Mouse (Mus musculus): Measurements from ENCODE around the gene Mapk9. TPM values are rescaled to one million over a fixed set of nuclear protein-coding genes. Genes with fewer than 3 reads are reported as not detected.

Gene Mapk9
- total and polyA plus RNA-seq, 2 experiments from 2014 or later, result 70.4 to 128 TPM

DNA sequence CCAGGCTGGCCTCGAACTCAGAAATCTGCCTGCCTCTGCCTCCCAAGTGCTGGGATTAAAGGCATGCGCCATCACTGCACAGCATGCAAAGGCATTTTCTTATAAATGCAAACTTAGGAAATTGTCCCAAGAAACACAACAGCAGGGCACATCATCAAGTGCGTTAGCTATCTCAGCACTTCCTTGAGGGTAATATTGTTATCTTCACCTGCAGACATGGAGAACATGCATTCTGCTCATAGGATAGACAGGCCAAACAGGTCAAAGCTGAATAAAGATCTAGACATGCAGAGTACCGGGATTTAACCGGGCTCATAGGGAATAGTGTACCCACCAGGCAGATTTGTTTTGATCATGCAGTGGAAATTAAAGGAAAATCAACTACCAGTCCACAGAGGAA is 45.4 kb downstream of the Mapk9 start:
- Histone ChIP-seq H3K4me3 (ENCODE audit: low read depth, low read length) (no peak overlapping the region), H3K27me3 (ENCODE audit: insufficient read depth, low read length) (no peaks in the 10 kb centered on the region), H3K4me1 (ENCODE audit: insufficient read depth, low read length) (no peaks in the 10 kb centered on the region), H3K9ac (replicated peaks; ENCODE audit: low read length, poor library complexity, severe bottlenecking) (no peak overlapping the region), H3K27ac (ENCODE audit: low read depth, low read length) (no peak overlapping the region), H3K36me3 (ENCODE audit: insufficient read depth, low read length) (peaks cover 5% of the 10 kb centered on the region; the same call in 1 of the 2 replicates), H3K9me3 (ENCODE audit: low read length) (no peaks in the 10 kb centered on the region), H3K4me2 (ENCODE audit: low read depth, low read length, poor library complexity, severe bottlenecking) (no peak overlapping the region)
- no peak for ATAC-seq (ENCODE audit: low FRiP score)
- DNase-seq (ENCODE audit: low spot score), result no peak
- TF ChIP-seq CTCF (IDR thresholded peaks at IDR 0.05), result no peak
- WGBS, result 92% methylated on average over 5 of the region's 5 CpGs

DNA sequence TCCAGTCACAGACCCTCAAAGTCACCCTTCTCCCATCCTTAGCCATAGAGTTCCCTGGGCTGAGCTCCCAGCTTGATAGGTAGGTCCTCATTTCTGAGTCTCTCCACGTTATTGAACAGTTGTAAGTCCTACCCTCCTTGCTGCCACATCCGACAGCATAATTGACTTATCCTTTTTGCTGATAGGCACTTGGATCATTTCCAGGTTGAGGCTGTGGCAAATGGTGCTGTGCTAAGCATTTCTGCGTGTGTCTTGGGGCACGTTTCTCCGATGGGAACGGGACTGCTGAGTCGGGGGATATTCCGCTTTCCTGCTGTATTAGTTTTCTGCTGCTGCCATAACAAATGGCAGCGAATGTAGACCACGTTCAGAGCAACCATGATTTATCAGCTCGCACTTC is 47.3 kb downstream of the Mapk9 start:
- no peaks in the 10 kb centered on the region for H3K27me3 ChIP-seq (ENCODE audit: insufficient read depth, low read length)
- peaks cover 2% of the 10 kb centered on the region; the same call in 1 of the 2 replicates for H3K36me3 ChIP-seq (ENCODE audit: insufficient read depth, low read length)
- 70% methylated on average over 11 of the region's 11 CpGs for WGBS
- H3K9ac ChIP-seq (replicated peaks; ENCODE audit: low read length, poor library complexity, severe bottlenecking), result no peak overlapping the region
- H3K4me1 ChIP-seq (ENCODE audit: insufficient read depth, low read length), result no peaks in the 10 kb centered on the region
- DNase-seq (ENCODE audit: low spot score) (no peak), ATAC-seq (ENCODE audit: low FRiP score) (no peak)
- H3K4me3 ChIP-seq (ENCODE audit: low read depth, low read length), result no peak overlapping the region
- no peaks in the 10 kb centered on the region for H3K9me3 ChIP-seq (ENCODE audit: low read length)
- H3K4me2 ChIP-seq (ENCODE audit: low read depth, low read length, poor library complexity, severe bottlenecking), result no peak overlapping the region
- no peak overlapping the region for H3K27ac ChIP-seq (ENCODE audit: low read depth, low read length)
- TF ChIP-seq CTCF (IDR thresholded peaks at IDR 0.05), result no peak

DNA sequence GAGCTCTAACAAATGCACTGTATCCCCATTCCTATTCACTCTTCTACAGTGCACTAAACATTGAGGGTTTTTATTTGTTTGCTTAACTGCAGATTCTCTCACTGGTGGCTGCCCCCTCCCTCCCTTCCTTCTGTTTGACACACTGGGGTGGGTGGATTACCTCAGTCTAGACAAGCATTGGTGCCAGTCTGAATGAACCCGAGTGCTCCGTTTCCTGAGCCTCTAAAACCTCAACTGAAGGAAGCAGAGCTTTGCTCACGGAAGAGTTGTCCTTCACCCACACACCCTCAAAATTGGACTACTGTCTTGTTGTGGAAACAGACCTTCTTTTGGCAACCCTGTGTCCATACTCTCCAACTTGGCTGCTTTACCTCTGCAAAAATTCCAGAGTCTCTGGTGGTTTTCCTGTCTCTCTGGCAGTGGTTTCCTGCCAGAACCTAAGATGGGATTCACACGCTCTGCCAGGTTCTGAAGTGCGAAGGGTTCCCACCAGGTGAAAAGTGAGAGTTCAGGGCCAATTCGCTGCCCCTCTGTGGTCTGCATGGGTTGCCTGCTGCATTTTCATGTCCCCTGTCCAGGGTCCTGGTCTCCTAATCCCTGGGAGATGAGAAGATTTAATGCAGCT is 49.5 kb downstream of the Mapk9 start:
- Histone ChIP-seq H3K9ac (replicated peaks; ENCODE audit: low read length, poor library complexity, severe bottlenecking) (no peak overlapping the region), H3K4me1 (ENCODE audit: insufficient read depth, low read length) (no peaks in the 10 kb centered on the region), H3K9me3 (ENCODE audit: low read length) (no peaks in the 10 kb centered on the region), H3K36me3 (ENCODE audit: insufficient read depth, low read length) (no peaks in the 10 kb centered on the region), H3K4me3 (ENCODE audit: low read depth, low read length) (no peak overlapping the region), H3K27ac (ENCODE audit: low read depth, low read length) (no peak overlapping the region), H3K27me3 (ENCODE audit: insufficient read depth, low read length) (peaks cover 9% of the 10 kb centered on the region; the same call in 1 of the 2 replicates), H3K4me2 (ENCODE audit: low read depth, low read length, poor library complexity, severe bottlenecking) (no peak overlapping the region)
- ATAC-seq (ENCODE audit: low FRiP score), result no peak
- 63% methylated on average over 6 of the region's 6 CpGs for WGBS
- no peak for DNase-seq (ENCODE audit: low spot score)
- no peak for TF ChIP-seq CTCF (IDR thresholded peaks at IDR 0.05)

DNA sequence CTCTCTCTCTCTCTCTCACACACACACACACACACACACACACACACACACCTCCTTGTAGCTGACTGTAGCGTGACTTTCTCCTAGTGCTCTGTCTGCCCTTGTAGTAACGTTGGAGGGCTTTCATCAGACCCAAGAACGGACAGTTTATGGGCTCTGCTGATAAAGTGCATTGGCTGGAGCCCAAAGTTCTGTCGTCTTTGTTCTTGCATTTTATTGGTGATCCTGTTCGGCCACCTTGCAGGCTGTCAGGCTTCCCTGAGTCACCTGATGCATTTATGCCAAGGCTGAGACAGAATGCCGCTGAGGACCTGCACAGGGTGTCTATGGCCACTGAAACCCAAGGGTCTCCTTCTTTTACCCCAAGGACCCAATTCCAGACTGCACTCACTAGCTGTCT is 53.5 kb downstream of the Mapk9 start:
- no peak overlapping the region for H3K4me3 ChIP-seq (ENCODE audit: low read depth, low read length)
- WGBS, result 78% methylated on average over 6 of the region's 6 CpGs

DNA sequence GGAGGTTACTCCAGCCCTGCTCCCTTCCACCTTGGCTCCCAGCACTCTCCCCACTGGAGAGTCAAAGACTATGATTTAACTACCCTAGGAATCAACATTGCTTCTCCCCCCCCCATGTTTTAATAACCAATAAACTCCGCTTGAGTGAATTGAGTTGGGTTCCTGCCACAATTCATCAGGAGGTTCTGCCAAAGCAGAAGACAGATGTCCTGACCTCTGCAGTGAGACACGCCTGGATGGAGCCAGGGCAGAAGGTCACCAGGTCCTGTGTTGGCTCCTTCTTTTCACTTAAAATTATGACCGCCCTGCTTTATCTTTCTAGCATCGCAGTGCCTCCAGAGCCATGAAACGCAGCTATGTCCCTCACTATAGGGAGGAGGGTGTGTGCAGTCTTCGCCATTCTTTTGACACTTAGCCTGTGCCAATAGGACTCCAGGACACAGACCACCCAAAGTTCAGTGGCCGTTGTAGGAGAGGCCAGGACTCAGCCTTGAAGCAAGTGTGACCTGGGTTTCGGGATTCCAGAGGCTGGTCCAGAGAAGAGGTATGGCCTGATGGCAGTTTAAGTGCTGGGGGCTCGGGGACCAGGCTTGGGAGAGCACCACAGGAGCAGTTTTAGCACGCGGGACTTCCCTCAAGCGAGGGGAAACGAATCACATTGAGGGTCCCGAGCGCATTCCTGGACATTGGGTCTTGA is 54.6 kb downstream of the Mapk9 start:
- WGBS, result 27% methylated on average over 15 of the region's 15 CpGs
- Histone ChIP-seq H3K9ac (replicated peaks; ENCODE audit: low read length, poor library complexity, severe bottlenecking) (peak overlapping the region; percentile 93; the same call in 1 of the 2 replicates), H3K9me3 (ENCODE audit: low read length) (no peaks in the 10 kb centered on the region), H3K4me1 (ENCODE audit: insufficient read depth, low read length) (0 out of 2 replicates have a peak, but pooled peaks cover 4% of the 10 kb centered on the region), H3K27ac (ENCODE audit: low read depth, low read length) (no peak overlapping the region), H3K4me3 (ENCODE audit: low read depth, low read length) (peak overlapping the region; percentile 77), H3K27me3 (ENCODE audit: insufficient read depth, low read length) (peaks cover 9% of the 10 kb centered on the region; the same call in 1 of the 2 replicates), H3K36me3 (ENCODE audit: insufficient read depth, low read length) (no peaks in the 10 kb centered on the region), H3K4me2 (ENCODE audit: low read depth, low read length, poor library complexity, severe bottlenecking) (peak overlapping the region; percentile 83)
- ATAC-seq (ENCODE audit: low FRiP score), result peak; percentile 24; the same call in 1 of the 2 replicates
- TF ChIP-seq CTCF (IDR thresholded peaks at IDR 0.05), result no peak
- DNase-seq (ENCODE audit: low spot score), result no peak

More for the DNA sequence above, 53.5 kb downstream of the Mapk9 start:
- H3K27ac ChIP-seq (ENCODE audit: low read depth, low read length), result no peak overlapping the region
- ATAC-seq (ENCODE audit: low FRiP score) (no peak), DNase-seq (ENCODE audit: low spot score) (no peak)
- H3K9ac ChIP-seq (replicated peaks; ENCODE audit: low read length, poor library complexity, severe bottlenecking), result no peak overlapping the region
- no peaks in the 10 kb centered on the region for H3K9me3 ChIP-seq (ENCODE audit: low read length)
- peaks cover 9% of the 10 kb centered on the region; the same call in 1 of the 2 replicates for H3K27me3 ChIP-seq (ENCODE audit: insufficient read depth, low read length)
- no peaks in the 10 kb centered on the region for H3K36me3 ChIP-seq (ENCODE audit: insufficient read depth, low read length)
- no peak for TF ChIP-seq CTCF (IDR thresholded peaks at IDR 0.05)
- H3K4me1 ChIP-seq (ENCODE audit: insufficient read depth, low read length), result 0 out of 2 replicates have a peak, but pooled peaks cover 4% of the 10 kb centered on the region
- H3K4me2 ChIP-seq (ENCODE audit: low read depth, low read length, poor library complexity, severe bottlenecking), result no peak overlapping the region
